Mouse (Mus musculus): ENCODE measurements around the gene Tspyl2. TPM values are rescaled to one million over a fixed set of nuclear protein-coding genes. Genes with fewer than 3 reads are reported as not detected.
"Not testable (repeated sequence)": the region's sequence is repeated elsewhere in the genome, so short reads cannot be mapped to it uniquely, and the experiment has no call there.

The Tspyl2 gene
- polyA plus RNA-seq, 1 experiment: 18.9 TPM

DNA sequence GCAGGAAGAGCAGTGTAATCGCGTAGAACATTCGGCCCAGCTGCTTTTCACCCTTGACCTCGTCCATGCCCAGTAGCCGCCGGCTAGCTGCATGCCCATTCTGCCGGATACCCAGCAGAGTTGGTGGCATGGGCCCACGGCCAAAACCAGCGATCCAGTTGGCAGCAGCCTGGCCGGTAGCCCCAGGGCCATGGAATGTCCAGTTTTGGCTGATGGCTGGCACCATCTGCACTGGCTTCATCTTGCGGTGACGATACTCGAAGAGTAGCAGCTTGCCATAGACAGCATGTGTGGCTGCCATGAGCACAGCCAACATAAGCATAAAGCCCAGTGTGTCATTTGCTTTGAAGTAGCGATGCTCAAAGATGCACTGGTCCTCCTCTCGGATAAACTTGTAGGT, 4.4 kb upstream of the Tspyl2 start:
- Histone ChIP-seq H3K4me3 (ENCODE audit: extremely low read depth, insufficient read depth, insufficient read length) (no peak overlapping the region), H3K4me1 (ENCODE audit: control insufficient read depth, insufficient read depth, insufficient read length) (no peaks in the 10 kb centered on the region), H3K27ac (ENCODE audit: insufficient read depth, low read length) (no peak overlapping the region), H3K27me3 (ENCODE audit: control insufficient read depth, insufficient read depth, low read length) (0 out of 2 replicates have a peak, but pooled peaks cover 1% of the 10 kb centered on the region), H3K36me3 (ENCODE audit: control insufficient read depth, insufficient read depth, low read length) (no peaks in the 10 kb centered on the region)
- no peak for DNase-seq (ENCODE audit: low read depth in 1 of 2, low spot score in 2 of 2)
- 88% methylated on average over 15 of the region's 15 CpGs for WGBS
- no peak for TF ChIP-seq CTCF (IDR thresholded peaks at IDR 0.05; ENCODE audit: extremely low read depth, insufficient read depth, insufficient read length, insufficient replicate concordance)
- TF ChIP-seq POLR2A (IDR thresholded peaks at IDR 0.05; ENCODE audit: low read depth, low read length): no peak

DNA sequence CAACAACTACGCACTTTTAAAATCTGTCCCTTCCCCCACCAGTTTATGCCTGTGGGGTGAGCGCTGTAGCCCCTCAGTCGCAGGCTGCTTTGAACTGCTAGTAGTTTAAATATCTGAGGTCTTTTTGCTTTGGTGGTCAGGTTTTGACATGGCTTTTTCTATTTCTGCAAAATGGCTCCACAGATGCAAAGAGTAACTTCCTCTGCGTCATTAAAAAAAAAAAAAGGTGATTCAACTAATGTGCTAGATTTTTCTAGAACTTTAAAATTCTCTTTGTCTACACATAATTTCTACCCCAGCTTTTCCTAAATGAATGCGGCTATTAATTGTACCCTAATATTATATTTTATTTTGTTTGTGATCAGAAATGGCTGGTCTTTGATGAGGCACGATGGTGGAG, 678 bp upstream of the Tspyl2 start:
- no peak for DNase-seq (ENCODE audit: low read depth in 1 of 2, low spot score in 2 of 2)

DNA sequence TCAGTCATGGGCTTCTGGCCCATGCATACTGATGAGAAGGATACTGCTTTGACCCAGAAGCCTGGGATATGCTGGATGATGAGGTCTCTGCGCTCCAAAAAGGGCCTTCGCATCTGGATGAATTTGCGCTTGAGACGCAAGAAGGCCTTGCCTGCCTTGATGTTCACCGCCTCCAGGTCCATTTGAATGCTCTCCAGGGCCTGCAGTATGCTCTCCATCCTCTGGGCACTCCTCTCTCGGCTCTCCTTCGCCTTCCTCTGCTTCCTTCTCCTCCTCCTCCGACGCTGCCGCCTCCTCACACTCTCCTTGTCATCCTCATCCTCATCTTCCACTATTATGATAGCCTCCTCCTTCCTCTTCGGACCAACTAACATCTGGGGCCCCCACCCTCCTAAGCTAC, 729 bp downstream of the Tspyl2 start:
- DNase-seq (ENCODE audit: low read depth in 1 of 2, low spot score in 2 of 2): no peak
- Histone ChIP-seq H3K27me3 (ENCODE audit: control insufficient read depth, insufficient read depth, low read length) (0 out of 2 replicates have a peak, but pooled peaks cover 1% of the 10 kb centered on the region), H3K27ac (ENCODE audit: insufficient read depth, low read length) (no peak overlapping the region; the same call in 1 of the 2 replicates), H3K36me3 (ENCODE audit: control insufficient read depth, insufficient read depth, low read length) (peaks cover 4% of the 10 kb centered on the region; the same call in 1 of the 2 replicates), H3K4me1 (ENCODE audit: control insufficient read depth, insufficient read depth, insufficient read length) (no peaks in the 10 kb centered on the region), H3K4me3 (ENCODE audit: extremely low read depth, insufficient read depth, insufficient read length) (peak overlapping the region; percentile 69)
- WGBS: 58% methylated on average over 11 of the region's 11 CpGs
- no peak for TF ChIP-seq POLR2A (IDR thresholded peaks at IDR 0.05; ENCODE audit: low read depth, low read length)
- no peak for TF ChIP-seq CTCF (IDR thresholded peaks at IDR 0.05; ENCODE audit: extremely low read depth, insufficient read depth, insufficient read length, insufficient replicate concordance)

More for the DNA sequence above, 678 bp upstream of the Tspyl2 start:
- TF ChIP-seq CTCF (IDR thresholded peaks at IDR 0.05; ENCODE audit: extremely low read depth, insufficient read depth, insufficient read length, insufficient replicate concordance): no peak
- TF ChIP-seq POLR2A (IDR thresholded peaks at IDR 0.05; ENCODE audit: low read depth, low read length): no peak
- H3K4me1 ChIP-seq (ENCODE audit: control insufficient read depth, insufficient read depth, insufficient read length): no peaks in the 10 kb centered on the region
- peak overlapping the region; percentile 63 for H3K4me3 ChIP-seq (ENCODE audit: extremely low read depth, insufficient read depth, insufficient read length)
- peaks cover 4% of the 10 kb centered on the region; the same call in 1 of the 2 replicates for H3K36me3 ChIP-seq (ENCODE audit: control insufficient read depth, insufficient read depth, low read length)
- WGBS: 37% methylated on average over 6 of the region's 6 CpGs
- H3K27me3 ChIP-seq (ENCODE audit: control insufficient read depth, insufficient read depth, low read length): 0 out of 2 replicates have a peak, but pooled peaks cover 1% of the 10 kb centered on the region
- H3K27ac ChIP-seq (ENCODE audit: insufficient read depth, low read length): peak overlapping the region; percentile 84

DNA sequence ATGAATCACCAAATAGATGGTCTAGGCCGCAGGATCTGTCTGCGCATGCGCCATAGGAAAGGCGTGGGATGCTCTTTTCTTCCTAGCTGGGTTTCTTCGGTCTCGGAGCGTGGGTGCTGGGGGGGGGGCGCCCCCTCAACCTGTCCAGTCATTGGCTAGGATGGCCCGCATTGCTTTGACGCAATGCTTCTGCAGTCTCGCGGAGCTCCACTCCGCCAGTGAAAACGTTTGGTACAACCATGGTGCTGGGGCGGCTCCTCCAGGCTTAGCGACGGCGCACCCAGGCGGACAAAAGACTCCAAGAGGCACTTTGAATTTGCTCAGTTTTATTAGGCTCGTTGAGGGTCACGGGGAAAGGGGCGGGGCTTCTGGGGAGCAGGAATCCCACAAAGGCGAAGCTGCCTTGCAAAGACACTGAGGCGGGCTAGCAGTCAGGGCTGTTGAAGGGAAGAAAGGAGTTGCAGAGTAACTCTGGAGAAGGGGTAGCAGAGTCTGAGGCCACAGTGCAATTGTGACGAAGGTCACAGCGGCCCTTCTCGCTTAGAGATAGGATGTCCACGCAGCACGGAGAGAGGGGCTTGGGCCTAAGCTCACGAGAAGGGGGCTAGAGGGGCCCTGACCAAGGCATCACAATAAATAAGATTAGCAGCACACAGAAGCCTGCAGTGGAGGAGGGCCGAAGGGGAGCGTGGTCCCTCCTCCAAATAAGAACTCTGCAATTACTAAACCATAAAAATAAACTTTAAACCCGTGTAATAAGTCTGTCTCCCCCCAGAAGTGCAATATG, 5.5 kb downstream of the Tspyl2 start:
- Histone ChIP-seq H3K4me1 (ENCODE audit: control insufficient read depth, insufficient read depth, insufficient read length) (no peaks in the 10 kb centered on the region), H3K27ac (ENCODE audit: insufficient read depth, low read length) (peak overlapping the region; percentile 58), H3K27me3 (ENCODE audit: control insufficient read depth, insufficient read depth, low read length) (no peaks in the 10 kb centered on the region), H3K36me3 (ENCODE audit: control insufficient read depth, insufficient read depth, low read length) (peaks cover 4% of the 10 kb centered on the region; the same call in 1 of the 2 replicates), H3K4me3 (ENCODE audit: extremely low read depth, insufficient read depth, insufficient read length) (peak overlapping the region; percentile 48)
- DNase-seq (ENCODE audit: low read depth in 1 of 2, low spot score in 2 of 2): peak; percentile 69 to 73
- WGBS: 29% methylated on average over 32 of the region's 33 CpGs
- TF ChIP-seq POLR2A (IDR thresholded peaks at IDR 0.05; ENCODE audit: low read depth, low read length): no peak
- no peak for TF ChIP-seq CTCF (IDR thresholded peaks at IDR 0.05; ENCODE audit: extremely low read depth, insufficient read depth, insufficient read length, insufficient replicate concordance)

DNA sequence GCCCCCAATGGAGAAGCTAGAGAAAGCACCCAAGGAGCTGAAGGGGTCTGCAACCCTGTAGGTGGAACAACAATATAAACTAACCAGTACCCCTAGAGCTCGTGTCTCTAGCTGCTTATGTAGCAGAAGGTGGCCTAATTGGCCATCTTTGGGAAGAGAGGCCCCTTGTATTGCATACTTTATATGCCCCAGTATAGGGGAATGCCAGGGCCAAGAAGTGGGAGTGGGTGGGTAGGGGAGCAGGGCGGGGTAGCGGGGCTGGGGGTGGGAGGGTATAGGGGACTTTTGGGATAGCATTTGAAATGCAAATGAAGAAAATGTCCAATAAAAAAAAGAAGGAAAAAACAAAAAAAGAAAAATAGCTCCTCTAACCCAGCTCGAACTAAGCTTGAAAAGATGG, 6.1 kb downstream of the Tspyl2 start:
- WGBS: 56% methylated on average over 4 of the region's 4 CpGs
- not testable (repeated sequence) for H3K4me1 ChIP-seq (ENCODE audit: control insufficient read depth, insufficient read depth, insufficient read length); DNase-seq (ENCODE audit: low read depth in 1 of 2, low spot score in 2 of 2); H3K27me3 ChIP-seq (ENCODE audit: control insufficient read depth, insufficient read depth, low read length); H3K36me3 ChIP-seq (ENCODE audit: control insufficient read depth, insufficient read depth, low read length); H3K27ac ChIP-seq (ENCODE audit: insufficient read depth, low read length)
- peak overlapping the region; percentile 48; the same call in 1 of the 2 replicates for H3K4me3 ChIP-seq (ENCODE audit: extremely low read depth, insufficient read depth, insufficient read length)

DNA sequence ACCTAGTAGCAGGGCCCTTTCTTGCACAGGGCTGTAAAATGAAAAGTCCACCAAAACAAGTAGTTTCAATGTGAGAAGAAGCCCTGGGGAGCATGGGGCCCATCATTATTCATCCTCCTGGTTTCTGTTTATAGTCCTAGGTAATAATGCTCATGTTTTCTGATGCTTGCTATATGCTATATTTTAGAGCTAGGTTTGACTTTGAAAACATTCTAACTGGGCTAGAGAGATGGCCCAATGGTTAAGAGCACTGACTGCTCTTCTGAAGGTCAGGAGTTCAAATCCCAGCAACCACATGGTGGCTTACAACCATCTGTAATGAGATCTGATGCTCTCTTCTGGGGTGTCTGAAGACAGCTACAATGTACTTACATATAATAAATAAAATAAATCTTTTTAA, 12.8 kb downstream of the Tspyl2 start:
- not testable (repeated sequence) for H3K4me3 ChIP-seq (ENCODE audit: extremely low read depth, insufficient read depth, insufficient read length); H3K36me3 ChIP-seq (ENCODE audit: control insufficient read depth, insufficient read depth, low read length); DNase-seq (ENCODE audit: low read depth in 1 of 2, low spot score in 2 of 2); H3K27me3 ChIP-seq (ENCODE audit: control insufficient read depth, insufficient read depth, low read length); H3K4me1 ChIP-seq (ENCODE audit: control insufficient read depth, insufficient read depth, insufficient read length); H3K27ac ChIP-seq (ENCODE audit: insufficient read depth, low read length)

DNA sequence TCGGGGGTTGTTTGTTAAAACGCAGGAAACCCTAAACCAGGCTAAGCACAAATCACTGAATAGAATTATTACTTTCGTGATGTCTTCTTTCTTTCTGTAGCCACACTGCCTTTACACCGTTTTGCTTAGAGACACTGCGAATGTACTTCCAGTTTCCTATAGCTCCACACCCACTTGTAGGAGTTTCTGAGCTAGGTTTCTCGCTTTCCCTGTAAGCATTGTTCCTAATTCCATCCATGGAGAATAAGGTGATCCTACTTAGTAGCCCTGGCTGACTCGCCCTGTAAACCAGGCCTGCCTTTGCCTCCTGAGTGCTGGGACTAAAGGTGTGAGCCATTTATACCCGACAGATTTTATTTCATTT, 14.6 kb downstream of the Tspyl2 start:
- Histone ChIP-seq H3K4me1 (ENCODE audit: control insufficient read depth, insufficient read depth, insufficient read length) (no peaks in the 10 kb centered on the region), H3K27me3 (ENCODE audit: control insufficient read depth, insufficient read depth, low read length) (no peaks in the 10 kb centered on the region), H3K36me3 (ENCODE audit: control insufficient read depth, insufficient read depth, low read length) (no peaks in the 10 kb centered on the region), H3K27ac (ENCODE audit: insufficient read depth, low read length) (0 out of 2 replicates have a peak overlapping the region, but pooled peaks have one; percentile 9), H3K4me3 (ENCODE audit: extremely low read depth, insufficient read depth, insufficient read length) (peak overlapping the region; percentile 82)
- no peak for DNase-seq (ENCODE audit: low read depth in 1 of 2, low spot score in 2 of 2)
- TF ChIP-seq POLR2A (IDR thresholded peaks at IDR 0.05; ENCODE audit: low read depth, low read length) (no peak), CTCF (IDR thresholded peaks at IDR 0.05; ENCODE audit: extremely low read depth, insufficient read depth, insufficient read length, insufficient replicate concordance) (no peak)
- WGBS: 35% methylated on average over 8 of the region's 8 CpGs
